Mouse (Mus musculus) intestine, embryonic 15.5 days (tissue): ENCODE results near the gene Krtap27-1. TPM values are rescaled to one million over a fixed set of nuclear protein-coding genes. Genes with fewer than 3 reads are reported as not detected.

ENCODE experiments used
- ATAC-seq: fragments of 200-750 bp; cut with Nextera tagmentation; 2 replicates; pipeline ENCODE4 v1.8.0; 2017; ENCODE audit warnings: moderate TSS enrichment, moderate library complexity
- H3K27ac ChIP-seq: fragments of 300-500 bp; sonication (generic); 2 replicates; pipeline ENCODE4 v1.5.1; 2015; ENCODE audit warnings: mild to moderate bottlenecking, inconsistent platforms
- H3K27me3 ChIP-seq: fragments of 300-500 bp; sonication (generic); replicated peaks from 2 replicates; pipeline ENCODE4 v1.6.1; 2015; ENCODE audit warnings: inconsistent platforms
- H3K36me3 ChIP-seq: fragments of 300-500 bp; sonication (generic); 2 replicates; pipeline ENCODE4 v1.6.1; 2015; ENCODE audit warnings: inconsistent platforms
- H3K4me1 ChIP-seq: fragments of 300-500 bp; sonication (generic); replicated peaks from 2 replicates; pipeline ENCODE4 v1.6.1; 2015; ENCODE audit warnings: inconsistent platforms
- H3K4me2 ChIP-seq: fragments of 300-500 bp; sonication (generic); replicated peaks from 2 replicates; pipeline ENCODE4 v1.6.1; 2015; ENCODE audit warnings: mild to moderate bottlenecking, inconsistent platforms
- H3K4me3 ChIP-seq: fragments of 300-500 bp; sonication (generic); replicated peaks from 2 replicates; pipeline ENCODE4 v1.5.1; 2015; ENCODE audit warnings: inconsistent platforms
- H3K9ac ChIP-seq: fragments of 300-500 bp; sonication (generic); 2 replicates; pipeline ENCODE4 v1.6.1; 2015; ENCODE audit warnings: inconsistent platforms
- H3K9me3 ChIP-seq: fragments of 300-500 bp; sonication (generic); 2 replicates; pipeline ENCODE4 v1.6.1; 2016; ENCODE audit warnings: inconsistent platforms
- WGBS: fragments of 180-500 bp; shearing (Covaris S2); methylation state at CpG from one replicate; pipeline ENCODE4 v1.1.7; 2015; 5-methylcytosine and 5-hydroxymethylcytosine counted together
- polyA plus RNA-seq: library from polyadenylated mRNA; unstranded; fragments of >200 nt; fragmentation: Nextera tagmentation; extraction: Ambion mirVana; gene quantifications from 2 replicates; pipeline ENCODE4 v1.2.1, GENCODE M21; 2015

The Krtap27-1 gene
- polyA plus RNA-seq: not detected in 2 replicates

GRCm38 (mm10) chr16:88671571-88671970 is at the start of gene Krtap27-1:
Gene Krtap27-1 (minus strand): TSS chr16:88671671.
- no peak within 1 kb of the TSS for H3K4me3 ChIP-seq
- ATAC-seq: no peak

GRCm38 (mm10) chr16:88720031-88720430 is 48.6 kb upstream of the Krtap27-1 start:
- Histone ChIP-seq H3K4me2 (no peak overlapping the region), H3K9me3 (no peaks in the 10 kb centered on the region), H3K9ac (no peak overlapping the region), H3K27me3 (no peaks in the 10 kb centered on the region), H3K27ac (no peak overlapping the region), H3K36me3 (no peaks in the 10 kb centered on the region), H3K4me3 (no peak overlapping the region), H3K4me1 (no peaks in the 10 kb centered on the region)
- no peak for ATAC-seq
- 33% methylated on average over 1 of the region's 1 CpGs for WGBS

More at GRCm38 (mm10) chr16:88671571-88671970, at the start of gene Krtap27-1:
- no peak within 1 kb of the TSS for H3K9ac ChIP-seq
- H3K27ac ChIP-seq: no peak within 1 kb of the TSS
- no peaks in the 10 kb centered on the region for H3K9me3 ChIP-seq
- H3K36me3 ChIP-seq: no peaks in the 10 kb centered on the region
- H3K4me1 ChIP-seq: no peaks in the 10 kb centered on the region
- no peak within 1 kb of the TSS for H3K4me2 ChIP-seq
- 94% methylated on average over 4 of the region's 4 CpGs for WGBS
- no peaks in the 10 kb centered on the region for H3K27me3 ChIP-seq

DNA sequence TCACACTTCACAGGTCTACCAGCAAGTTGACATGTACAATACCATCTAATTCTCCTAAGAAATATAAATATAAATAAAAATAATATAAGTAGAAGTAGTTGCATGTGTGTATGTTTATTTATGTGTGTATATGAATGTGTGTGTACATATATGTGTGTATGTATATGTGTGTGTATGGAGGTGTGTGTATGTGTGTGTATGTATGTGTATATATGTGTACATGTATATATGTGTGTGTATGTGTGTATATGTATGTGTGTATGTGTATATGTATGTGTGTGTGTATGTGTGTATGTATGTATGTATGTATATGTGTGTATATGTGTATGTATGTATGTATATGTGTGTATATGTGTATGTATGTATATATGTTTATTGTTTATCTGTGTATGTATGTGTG is 45.1 kb upstream of the Krtap27-1 start:
- H3K36me3 ChIP-seq: no peaks in the 10 kb centered on the region
- H3K9ac ChIP-seq: no peak overlapping the region
- no peaks in the 10 kb centered on the region for H3K27me3 ChIP-seq
- H3K4me3 ChIP-seq: no peak overlapping the region
- no peak overlapping the region for H3K27ac ChIP-seq
- ATAC-seq: no peak
- H3K9me3 ChIP-seq: no peaks in the 10 kb centered on the region
- H3K4me1 ChIP-seq: no peaks in the 10 kb centered on the region
- H3K4me2 ChIP-seq: no peak overlapping the region

DNA sequence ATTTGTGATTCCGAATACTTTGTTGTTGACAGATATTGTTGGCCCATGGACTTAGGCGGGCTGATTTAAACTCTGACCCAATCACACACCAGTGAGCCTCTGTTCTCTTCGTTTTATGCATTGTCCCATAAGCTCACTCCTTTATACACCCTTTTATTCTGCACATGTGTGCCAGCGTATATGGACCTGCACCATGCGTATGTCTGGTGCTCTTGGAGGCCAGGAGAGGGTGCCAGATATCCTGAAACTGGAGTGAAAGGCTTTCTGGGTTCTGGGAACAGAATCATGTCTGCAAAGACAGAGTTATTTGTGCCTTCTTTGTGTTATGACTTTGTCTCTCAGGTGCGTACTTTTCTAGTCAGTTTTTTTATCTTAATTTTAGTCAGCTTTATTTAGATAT is 39.8 kb upstream of the Krtap27-1 start:
- WGBS: 79% methylated on average over 6 of the region's 6 CpGs
- H3K4me1 ChIP-seq: no peaks in the 10 kb centered on the region
- H3K27me3 ChIP-seq: no peaks in the 10 kb centered on the region
- H3K4me2 ChIP-seq: no peak overlapping the region
- no peak overlapping the region for H3K9ac ChIP-seq
- H3K4me3 ChIP-seq: no peak overlapping the region
- H3K27ac ChIP-seq: no peak overlapping the region
- no peaks in the 10 kb centered on the region for H3K36me3 ChIP-seq
- ATAC-seq: peak; percentile 61
- H3K9me3 ChIP-seq: no peaks in the 10 kb centered on the region

GRCm38 (mm10) chr16:88710757-88711156 is 39.3 kb upstream of the Krtap27-1 start:
- no peak overlapping the region for H3K4me3 ChIP-seq
- H3K27me3 ChIP-seq: no peaks in the 10 kb centered on the region
- H3K4me1 ChIP-seq: no peaks in the 10 kb centered on the region
- H3K36me3 ChIP-seq: no peaks in the 10 kb centered on the region
- no peaks in the 10 kb centered on the region for H3K9me3 ChIP-seq
- ATAC-seq: peak; percentile 92
- H3K4me2 ChIP-seq: no peak overlapping the region
- H3K9ac ChIP-seq: no peak overlapping the region
- no peak overlapping the region for H3K27ac ChIP-seq
- 43% methylated on average over 4 of the region's 4 CpGs for WGBS

DNA sequence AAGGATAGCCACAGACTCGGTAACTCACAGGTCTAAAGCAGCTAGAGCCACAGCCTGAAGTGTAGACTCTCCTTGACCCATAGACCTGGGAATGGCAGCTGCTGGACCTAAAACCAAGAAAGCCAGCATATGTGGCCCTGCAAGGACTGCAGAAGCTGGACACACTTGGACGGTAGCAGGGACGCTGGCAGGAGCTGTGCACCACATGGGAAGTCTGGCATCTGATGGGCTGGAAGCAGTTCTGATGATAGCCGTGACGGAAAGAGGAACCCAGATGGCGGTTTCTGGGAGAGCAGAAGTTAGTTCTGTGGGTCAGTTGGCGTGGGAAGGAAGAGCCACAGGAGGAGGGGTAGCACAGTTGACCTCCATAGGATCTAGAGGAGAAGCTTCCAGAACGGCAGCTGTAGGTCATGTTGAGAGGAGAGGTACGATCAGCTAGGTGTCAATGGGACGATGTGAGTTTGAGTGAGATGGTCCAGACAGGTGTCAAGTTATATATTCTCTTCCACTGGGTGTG is 36.1 kb upstream of the Krtap27-1 start, which contains the start of gene 2310061N02Rik:
Gene 2310061N02Rik (minus strand): TSS at position 467 of the 517 bp plus-strand sequence.
- no peaks in the 10 kb centered on the region for H3K27me3 ChIP-seq
- H3K36me3 ChIP-seq: no peaks in the 10 kb centered on the region
- no peak within 1 kb of the TSS for H3K4me3 ChIP-seq
- H3K27ac ChIP-seq: no peak within 1 kb of the TSS
- no peak within 1 kb of the TSS for H3K4me2 ChIP-seq
- ATAC-seq: no peak
- no peak within 1 kb of the TSS for H3K9ac ChIP-seq
- no peaks in the 10 kb centered on the region for H3K9me3 ChIP-seq
- H3K4me1 ChIP-seq: no peaks in the 10 kb centered on the region
- 89% methylated on average over 10 of the region's 10 CpGs for WGBS

DNA sequence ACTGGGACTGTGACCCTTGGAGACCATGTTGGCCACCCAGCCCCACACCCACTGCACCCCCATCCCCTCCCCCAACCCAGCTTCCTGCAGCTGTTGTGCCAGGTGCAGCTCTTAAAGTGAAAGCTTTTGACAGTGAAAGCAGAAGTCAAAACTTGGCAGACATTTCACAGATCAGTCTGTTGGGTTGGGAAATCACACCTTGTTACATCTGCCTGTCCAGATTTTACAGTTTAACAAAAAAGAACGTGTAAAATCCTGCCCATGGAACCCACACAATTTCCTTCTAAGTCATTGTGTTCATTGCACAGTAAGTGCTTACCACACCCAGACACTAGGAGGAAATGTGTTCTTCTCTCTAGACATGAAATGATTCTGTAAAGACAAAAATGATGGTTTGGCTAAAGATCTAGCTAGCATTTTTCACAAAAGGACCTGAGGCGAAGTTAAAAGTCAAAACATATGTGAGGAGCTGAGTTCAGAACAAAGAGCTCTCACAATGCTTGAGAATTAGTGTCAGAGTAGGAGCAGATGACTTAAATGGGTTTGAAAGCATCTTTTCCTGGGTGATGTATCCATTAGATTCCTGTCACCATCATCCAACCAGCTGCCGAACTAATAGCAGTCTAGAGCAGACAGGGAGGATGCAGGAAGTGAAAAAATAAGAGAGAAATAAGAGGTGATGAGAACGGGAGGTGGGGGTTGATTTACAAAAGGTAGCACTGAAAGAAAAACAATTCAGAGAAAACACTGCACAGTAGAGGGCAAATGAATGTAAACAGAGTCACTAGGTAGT is 29.8 kb upstream of the Krtap27-1 start:
- Histone ChIP-seq H3K9ac (no peak overlapping the region), H3K4me3 (no peak overlapping the region), H3K4me2 (no peak overlapping the region), H3K9me3 (no peaks in the 10 kb centered on the region), H3K4me1 (no peaks in the 10 kb centered on the region), H3K27me3 (no peaks in the 10 kb centered on the region), H3K36me3 (no peaks in the 10 kb centered on the region), H3K27ac (no peak overlapping the region)
- ATAC-seq: no peak
- 44% methylated on average over 4 of the region's 4 CpGs for WGBS

GRCm38 (mm10) chr16:88696256-88696655 is 24.8 kb upstream of the Krtap27-1 start:
- Histone ChIP-seq H3K4me1 (no peaks in the 10 kb centered on the region), H3K9ac (no peak overlapping the region), H3K4me2 (no peak overlapping the region), H3K36me3 (no peaks in the 10 kb centered on the region), H3K9me3 (no peaks in the 10 kb centered on the region), H3K27me3 (no peaks in the 10 kb centered on the region), H3K4me3 (no peak overlapping the region), H3K27ac (no peak overlapping the region)
- 73% methylated on average over 4 of the region's 4 CpGs for WGBS
- ATAC-seq: 0 out of 2 replicates have a peak, but pooled peaks have one; percentile 58

DNA sequence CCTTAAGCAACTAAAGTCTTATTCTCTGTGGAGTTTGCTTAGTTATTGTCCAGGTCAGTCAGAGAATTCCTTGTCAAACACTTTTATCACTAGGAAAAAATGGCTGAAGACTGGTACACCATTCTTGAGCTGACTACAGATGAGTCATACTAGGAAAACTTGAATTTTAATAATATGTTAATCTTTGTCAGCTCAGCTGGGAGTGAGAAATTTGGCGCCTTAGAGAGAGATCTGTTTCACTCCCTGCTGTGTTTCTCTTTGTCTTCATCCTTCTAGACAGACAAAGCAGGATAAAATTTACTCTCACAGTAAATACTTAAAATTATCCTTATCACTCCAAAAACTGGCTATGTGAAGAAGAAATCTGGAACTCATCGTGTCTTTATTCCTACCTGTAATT is 9.8 kb upstream of the Krtap27-1 start:
- Histone ChIP-seq H3K4me3 (no peak overlapping the region), H3K9ac (no peak overlapping the region), H3K9me3 (no peaks in the 10 kb centered on the region), H3K36me3 (no peaks in the 10 kb centered on the region), H3K27me3 (no peaks in the 10 kb centered on the region), H3K4me1 (no peaks in the 10 kb centered on the region), H3K4me2 (no peak overlapping the region), H3K27ac (no peak overlapping the region)
- no peak for ATAC-seq
- 66% methylated on average over 2 of the region's 2 CpGs for WGBS

GRCm38 (mm10) chr16:88679099-88679498 is 7.6 kb upstream of the Krtap27-1 start:
- H3K27ac ChIP-seq: no peak overlapping the region
- 75% methylated on average over 6 of the region's 6 CpGs for WGBS
- no peak overlapping the region for H3K4me2 ChIP-seq
- H3K9me3 ChIP-seq: no peaks in the 10 kb centered on the region
- no peaks in the 10 kb centered on the region for H3K36me3 ChIP-seq
- no peak overlapping the region for H3K9ac ChIP-seq
- H3K27me3 ChIP-seq: no peaks in the 10 kb centered on the region
- no peak for ATAC-seq
- H3K4me1 ChIP-seq: no peaks in the 10 kb centered on the region
- H3K4me3 ChIP-seq: no peak overlapping the region

GRCm38 (mm10) chr16:88657426-88657825 is 14.0 kb downstream of the Krtap27-1 start:
- no peaks in the 10 kb centered on the region for H3K36me3 ChIP-seq
- ATAC-seq: peak; percentile 66; the same call in 1 of the 2 replicates
- H3K27me3 ChIP-seq: no peaks in the 10 kb centered on the region
- H3K4me1 ChIP-seq: no peaks in the 10 kb centered on the region
- no peak overlapping the region for H3K9ac ChIP-seq
- WGBS: 48% methylated on average over 1 of the region's 1 CpGs
- H3K9me3 ChIP-seq: no peaks in the 10 kb centered on the region
- no peak overlapping the region for H3K27ac ChIP-seq
- H3K4me2 ChIP-seq: no peak overlapping the region
- H3K4me3 ChIP-seq: no peak overlapping the region

GRCm38 (mm10) chr16:88651952-88652351 is 19.5 kb downstream of the Krtap27-1 start:
- no peaks in the 10 kb centered on the region for H3K27me3 ChIP-seq
- H3K27ac ChIP-seq: no peak overlapping the region
- H3K36me3 ChIP-seq: no peaks in the 10 kb centered on the region
- WGBS: 57% methylated on average over 2 of the region's 2 CpGs
- H3K4me2 ChIP-seq: no peak overlapping the region
- H3K4me1 ChIP-seq: no peaks in the 10 kb centered on the region
- H3K9ac ChIP-seq: no peak overlapping the region
- no peaks in the 10 kb centered on the region for H3K9me3 ChIP-seq
- no peak for ATAC-seq
- H3K4me3 ChIP-seq: no peak overlapping the region

GRCm38 (mm10) chr16:88651082-88651481 is 20.4 kb downstream of the Krtap27-1 start:
- H3K36me3 ChIP-seq: no peaks in the 10 kb centered on the region
- H3K9me3 ChIP-seq: no peaks in the 10 kb centered on the region
- H3K4me3 ChIP-seq: no peak overlapping the region
- no peaks in the 10 kb centered on the region for H3K27me3 ChIP-seq
- H3K4me1 ChIP-seq: no peaks in the 10 kb centered on the region
- ATAC-seq: peak; percentile 80
- H3K27ac ChIP-seq: no peak overlapping the region
- WGBS: 57% methylated on average over 1 of the region's 1 CpGs
- H3K9ac ChIP-seq: no peak overlapping the region
- no peak overlapping the region for H3K4me2 ChIP-seq
